Mouse (Mus musculus) forebrain, embryonic 14.5 days (tissue): ENCODE data around the gene Zzef1. TPM values are rescaled to one million over a fixed set of nuclear protein-coding genes. Genes with fewer than 3 reads are reported as not detected.

Experiments
- ATAC-seq: fragments of 200-750 bp; cut with Nextera tagmentation; 2 replicates; pipeline ENCODE4 v1.8.0; 2017; ENCODE audit warnings: mild to moderate bottlenecking, moderate library complexity
- DNase-seq: peaks from one replicate; pipeline ENCODE4 v3.0.0-alpha.2; 2015; ENCODE audit warnings: low spot score
- H3K27ac ChIP-seq: fragments of 300-500 bp; sonication (generic); 2 replicates; pipeline ENCODE4 v1.5.1; 2014; ENCODE audit warnings: low read depth, mild to moderate bottlenecking, control low read depth, low read length, moderate library complexity
- H3K27me3 ChIP-seq: fragments of 300-500 bp; sonication (generic); replicated peaks from 2 replicates; pipeline ENCODE4 v1.6.1; 2014; ENCODE audit warnings: low read length, control low read depth, mixed read lengths; ENCODE audit not compliant: control insufficient read depth, insufficient read depth
- H3K36me3 ChIP-seq: fragments of 300-500 bp; sonication (generic); 2 replicates; pipeline ENCODE4 v1.6.1; 2014; ENCODE audit warnings: low read length, control low read depth; ENCODE audit not compliant: control insufficient read depth, insufficient read depth
- H3K4me1 ChIP-seq: fragments of 300-500 bp; sonication (generic); 2 replicates; pipeline ENCODE4 v1.6.1; 2014; ENCODE audit warnings: antibody characterized with exemption, low read length, control low read depth; ENCODE audit not compliant: control insufficient read depth, insufficient read depth
- H3K4me2 ChIP-seq: fragments of 300-500 bp; sonication (generic); 2 replicates; pipeline ENCODE4 v1.6.1; 2014; ENCODE audit warnings: mild to moderate bottlenecking, control low read depth, low read length
- H3K4me3 ChIP-seq: fragments of 300-500 bp; sonication (generic); 2 replicates; pipeline ENCODE4 v1.5.1; 2014; ENCODE audit warnings: low read depth, low read length, control low read depth
- H3K9ac ChIP-seq: fragments of 300-500 bp; sonication (generic); 2 replicates; pipeline ENCODE4 v1.6.1; 2014; ENCODE audit warnings: mild to moderate bottlenecking, low read length, control low read depth, moderate library complexity
- H3K9me3 ChIP-seq: fragments of 300-500 bp; sonication (generic); replicated peaks from 2 replicates; pipeline ENCODE4 v1.6.1; 2016; ENCODE audit warnings: low read length, control low read depth, mixed read lengths; ENCODE audit not compliant: control insufficient read depth
- WGBS: fragments of 180-500 bp; shearing (Covaris S2); extraction: QIAGEN DNeasy Blood & Tissue Kit; methylation state at CpG from one replicate; pipeline ENCODE4 v1.1.7; 2014; 5-methylcytosine and 5-hydroxymethylcytosine counted together
- polyA plus RNA-seq: library from polyadenylated mRNA; unstranded; fragments of >200 nt; fragmentation: Nextera tagmentation; extraction: Ambion mirVana; gene quantifications from 2 replicates; pipeline ENCODE4 v1.2.1, GENCODE M21; 2014

Zzef1 gene
- 9.9 and 12.9 TPM in 2 replicates for polyA plus RNA-seq

DNA sequence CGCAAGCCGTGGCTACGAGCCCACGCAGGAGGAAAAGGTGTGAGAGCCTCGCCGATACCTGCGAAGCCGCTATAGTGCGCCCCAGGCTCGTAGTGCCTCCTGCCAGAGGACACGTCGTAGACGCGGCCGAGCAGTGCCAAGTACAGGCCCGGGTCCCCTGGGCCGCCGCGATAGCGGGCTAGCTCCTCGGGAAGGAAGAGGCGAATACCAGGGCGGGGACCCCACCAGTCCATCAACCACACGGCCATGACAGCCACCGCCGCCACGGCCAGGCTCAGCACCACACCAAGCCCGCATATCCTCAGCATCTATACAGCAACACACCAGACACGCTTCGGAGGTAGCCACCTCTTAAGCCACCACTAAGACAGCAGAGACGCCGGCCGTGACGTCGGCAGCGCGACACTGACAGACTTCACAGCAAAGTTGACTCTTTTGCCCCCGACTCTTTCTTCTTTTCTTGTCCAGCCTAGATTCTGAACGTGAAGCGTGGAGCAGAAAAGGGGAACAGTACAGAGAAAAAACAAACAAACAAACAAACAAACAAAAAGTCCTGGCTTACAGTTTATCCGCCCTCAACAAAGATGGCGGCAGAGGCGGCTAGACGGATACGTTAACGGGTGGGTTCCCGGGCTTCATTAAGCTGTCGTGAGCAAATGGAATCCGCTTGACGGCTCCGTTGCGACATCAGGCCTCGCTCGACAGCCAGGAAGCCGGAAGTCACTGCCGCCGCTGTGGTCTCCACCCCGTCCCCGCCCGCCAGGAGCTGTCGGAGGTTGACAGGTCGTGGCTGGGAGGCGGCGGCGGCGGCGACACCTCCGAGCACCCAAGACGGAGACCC, at the start of gene Zzef1, which contains the start of gene Cyb5d2:
Gene Zzef1, plus strand, starts transcription at position 772 of the 841 bp plus-strand sequence.
Gene Cyb5d2, minus strand, starts transcription at position 688 of the 841 bp plus-strand sequence.
- WGBS: under 1% methylated on average over 68 of the region's 69 CpGs

DNA sequence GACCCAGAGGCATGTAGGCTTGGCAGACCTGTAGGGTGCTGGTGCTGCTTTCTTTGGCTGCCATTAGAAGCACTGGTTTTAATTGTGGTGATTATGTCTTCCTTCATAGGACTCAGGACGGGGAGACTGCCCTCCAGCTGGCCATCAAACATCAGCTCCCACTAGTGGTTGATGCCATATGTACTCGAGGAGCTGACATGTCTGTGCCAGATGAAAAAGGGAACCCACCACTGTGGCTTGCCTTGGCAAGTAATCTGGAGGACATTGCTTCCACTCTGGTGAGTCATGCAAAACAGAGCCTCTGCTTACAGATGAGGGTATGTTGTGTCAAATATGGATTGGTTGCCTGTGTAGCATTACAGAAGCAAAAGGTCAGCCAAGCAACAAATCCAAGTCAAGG, 44.1 kb upstream of the Zzef1 start:
- H3K4me2 ChIP-seq: no peak overlapping the region
- H3K36me3 ChIP-seq: peaks cover 98% of the 10 kb centered on the region
- no peak overlapping the region for H3K27ac ChIP-seq
- no peaks in the 10 kb centered on the region for H3K27me3 ChIP-seq
- ATAC-seq: no peak
- H3K9ac ChIP-seq: no peak overlapping the region
- H3K4me1 ChIP-seq: no peaks in the 10 kb centered on the region
- 53% methylated on average over 2 of the region's 2 CpGs for WGBS
- no peaks in the 10 kb centered on the region for H3K9me3 ChIP-seq
- DNase-seq: no peak
- no peak overlapping the region for H3K4me3 ChIP-seq

More for the DNA sequence above, at the start of gene Zzef1, which contains the start of gene Cyb5d2:
- Histone ChIP-seq H3K4me1 (peaks cover 9% of the 10 kb centered on the region), H3K9me3 (no peaks in the 10 kb centered on the region), H3K4me3 (peak within 1 kb of the TSS; percentile 89), H3K36me3 (no peaks in the 10 kb centered on the region), H3K4me2 (peak within 1 kb of the TSS; percentile 87), H3K27ac (peak within 1 kb of the TSS; percentile 87), H3K9ac (peak within 1 kb of the TSS; percentile 89), H3K27me3 (no peaks in the 10 kb centered on the region)
- DNase-seq (peak; percentile 99), ATAC-seq (peak; percentile 95)

DNA sequence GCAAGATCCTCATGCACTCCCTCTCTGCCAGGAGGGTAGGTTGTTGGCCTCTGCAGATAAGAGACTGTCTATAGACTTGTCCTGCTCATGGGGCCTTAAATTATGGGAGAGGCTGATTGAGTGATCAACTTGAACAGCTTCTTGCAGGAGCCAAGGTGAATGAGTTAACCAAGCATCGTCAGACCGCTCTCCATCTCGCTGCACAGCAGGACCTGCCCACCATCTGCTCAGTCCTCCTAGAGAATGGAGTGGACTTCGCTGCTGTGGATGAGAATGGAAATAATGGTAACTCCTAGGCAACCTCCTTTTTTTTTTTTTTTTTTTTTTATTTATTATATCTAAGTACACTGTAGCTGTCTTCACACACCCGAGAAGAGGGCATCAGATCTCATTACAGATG, 37.7 kb upstream of the Zzef1 start:
- no peaks in the 10 kb centered on the region for H3K4me1 ChIP-seq
- no peak overlapping the region for H3K4me2 ChIP-seq
- H3K9me3 ChIP-seq: no peaks in the 10 kb centered on the region
- H3K9ac ChIP-seq: no peak overlapping the region
- DNase-seq (no peak), ATAC-seq (no peak)
- no peaks in the 10 kb centered on the region for H3K27me3 ChIP-seq
- H3K27ac ChIP-seq: no peak overlapping the region
- peaks cover 96% of the 10 kb centered on the region for H3K36me3 ChIP-seq
- H3K4me3 ChIP-seq: no peak overlapping the region
- WGBS: 95% methylated on average over 5 of the region's 5 CpGs

DNA sequence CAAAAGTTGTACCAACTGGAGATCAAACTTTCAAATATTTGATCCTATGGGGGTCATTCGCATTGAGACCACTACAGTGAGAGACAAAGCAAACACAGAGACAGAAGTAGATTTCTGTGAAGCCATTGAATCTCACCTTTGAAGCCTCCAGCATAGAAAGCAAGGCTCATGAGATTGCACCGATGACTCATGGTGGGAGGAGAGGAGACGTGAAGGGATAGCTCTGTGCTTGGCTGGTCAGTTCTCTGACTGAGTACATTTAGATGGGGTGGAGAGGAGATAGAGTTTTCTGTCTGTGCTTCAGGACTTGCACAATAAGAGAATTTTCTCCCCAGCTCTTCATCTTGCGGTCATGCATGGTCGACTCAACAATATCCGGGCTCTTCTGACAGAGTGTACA, 36.4 kb upstream of the Zzef1 start:
- Histone ChIP-seq H3K9ac (no peak overlapping the region), H3K4me3 (no peak overlapping the region), H3K4me1 (no peaks in the 10 kb centered on the region), H3K9me3 (no peaks in the 10 kb centered on the region), H3K36me3 (peaks cover 96% of the 10 kb centered on the region), H3K27me3 (no peaks in the 10 kb centered on the region), H3K4me2 (no peak overlapping the region), H3K27ac (no peak overlapping the region)
- 96% methylated on average over 6 of the region's 6 CpGs for WGBS
- ATAC-seq (no peak), DNase-seq (no peak)

DNA sequence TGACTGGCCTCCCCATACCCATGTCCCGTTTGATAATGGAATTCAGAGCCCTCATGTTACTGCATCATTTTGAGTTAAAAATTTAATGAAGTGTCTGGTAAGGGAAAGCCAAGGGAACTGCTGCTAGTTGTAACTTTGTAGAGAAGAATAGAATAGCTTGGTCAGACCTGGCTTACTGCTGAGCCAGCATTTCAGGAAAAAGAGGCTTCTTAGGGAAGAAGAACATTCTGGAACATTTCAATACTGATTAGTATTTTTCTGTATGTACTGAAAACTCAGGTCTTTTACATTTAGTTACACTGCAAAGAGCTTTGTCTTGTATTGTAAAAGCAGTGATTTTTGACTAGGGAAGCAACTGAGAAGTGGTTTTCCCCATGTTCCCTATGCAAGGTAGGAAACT, 35.2 kb upstream of the Zzef1 start:
- ATAC-seq (no peak), DNase-seq (no peak)
- Histone ChIP-seq H3K9me3 (no peaks in the 10 kb centered on the region), H3K27ac (no peak overlapping the region), H3K4me2 (no peak overlapping the region), H3K27me3 (no peaks in the 10 kb centered on the region), H3K36me3 (peaks cover 87% of the 10 kb centered on the region), H3K4me3 (no peak overlapping the region), H3K4me1 (no peaks in the 10 kb centered on the region), H3K9ac (no peak overlapping the region)
- 83% methylated on average over 1 of the region's 1 CpGs for WGBS

DNA sequence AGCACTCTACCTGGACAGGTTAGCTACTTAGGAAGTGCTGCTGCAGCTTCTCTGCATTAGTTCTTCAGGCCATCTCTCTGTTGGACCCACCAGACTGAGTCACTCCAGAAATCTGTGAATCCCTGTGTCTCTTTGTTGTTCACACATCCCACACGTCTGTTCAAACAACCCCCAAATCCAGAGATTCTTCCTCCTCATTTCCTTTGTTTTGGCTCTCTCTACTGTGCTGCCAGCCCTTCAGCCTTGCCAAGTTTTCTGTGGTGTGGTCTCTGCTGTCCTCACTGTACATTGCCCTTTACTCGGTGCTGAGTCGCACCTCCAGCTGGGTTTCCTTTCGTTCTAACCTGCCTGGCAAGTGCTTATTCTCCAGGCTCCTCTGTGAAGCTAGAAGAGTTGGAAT, 31.8 kb upstream of the Zzef1 start:
- WGBS: 86% methylated on average over 4 of the region's 4 CpGs
- no peak overlapping the region for H3K4me2 ChIP-seq
- no peaks in the 10 kb centered on the region for H3K27me3 ChIP-seq
- ATAC-seq (no peak), DNase-seq (no peak)
- no peak overlapping the region for H3K9ac ChIP-seq
- H3K4me1 ChIP-seq: no peaks in the 10 kb centered on the region
- peaks cover 75% of the 10 kb centered on the region for H3K36me3 ChIP-seq
- H3K4me3 ChIP-seq: no peak overlapping the region
- H3K9me3 ChIP-seq: no peaks in the 10 kb centered on the region
- no peak overlapping the region for H3K27ac ChIP-seq

DNA sequence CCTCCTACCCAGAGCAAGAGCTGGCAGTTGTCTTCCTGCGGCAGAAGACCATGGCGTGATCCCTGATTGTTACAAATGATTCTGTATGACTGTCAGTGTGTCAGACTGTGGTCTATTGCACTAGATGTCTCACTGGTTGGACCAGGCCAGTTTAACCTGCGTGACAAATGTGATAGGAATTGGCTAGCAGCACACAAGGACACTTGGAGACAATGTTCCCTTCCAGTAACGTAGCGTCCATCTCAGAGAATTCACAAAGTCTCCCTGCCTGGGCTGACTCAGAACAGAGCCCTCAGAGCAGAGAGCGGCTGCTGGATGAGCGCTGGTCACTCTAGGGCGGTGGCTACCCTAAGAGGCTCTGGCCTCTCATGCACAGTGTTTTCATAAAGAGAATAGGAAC, 28.3 kb upstream of the Zzef1 start:
- no peaks in the 10 kb centered on the region for H3K9me3 ChIP-seq
- 92% methylated on average over 8 of the region's 8 CpGs for WGBS
- no peaks in the 10 kb centered on the region for H3K4me1 ChIP-seq
- H3K27me3 ChIP-seq: no peaks in the 10 kb centered on the region
- peaks cover 61% of the 10 kb centered on the region for H3K36me3 ChIP-seq
- ATAC-seq (no peak), DNase-seq (no peak)
- H3K4me2 ChIP-seq: no peak overlapping the region
- no peak overlapping the region for H3K4me3 ChIP-seq
- no peak overlapping the region for H3K9ac ChIP-seq
- H3K27ac ChIP-seq: no peak overlapping the region

DNA sequence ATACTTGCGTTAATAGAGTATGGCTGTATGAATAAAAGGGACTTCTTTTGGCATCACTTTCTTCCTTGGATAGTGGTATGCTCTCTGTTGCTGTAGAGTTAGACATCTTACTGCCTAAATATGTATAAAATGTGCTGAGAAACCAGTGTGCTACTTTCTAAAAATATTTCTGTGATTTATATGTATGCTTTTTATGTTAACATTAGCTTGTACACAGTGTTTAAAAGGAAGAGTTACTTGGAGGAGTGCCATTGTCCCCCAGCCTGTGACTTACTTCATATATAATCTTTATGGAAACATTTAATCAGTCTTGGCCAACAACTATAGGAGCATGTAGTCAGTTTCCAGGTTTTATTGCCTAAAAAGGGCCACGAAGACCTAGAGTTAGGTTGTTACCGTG, 27.0 kb upstream of the Zzef1 start:
- H3K4me3 ChIP-seq: no peak overlapping the region
- ATAC-seq (no peak), DNase-seq (no peak)
- H3K9ac ChIP-seq: no peak overlapping the region
- H3K4me2 ChIP-seq: no peak overlapping the region
- H3K27ac ChIP-seq: no peak overlapping the region
- no peaks in the 10 kb centered on the region for H3K4me1 ChIP-seq
- no peaks in the 10 kb centered on the region for H3K9me3 ChIP-seq
- no peaks in the 10 kb centered on the region for H3K27me3 ChIP-seq
- 96% methylated on average over 3 of the region's 3 CpGs for WGBS
- H3K36me3 ChIP-seq: peaks cover 48% of the 10 kb centered on the region

DNA sequence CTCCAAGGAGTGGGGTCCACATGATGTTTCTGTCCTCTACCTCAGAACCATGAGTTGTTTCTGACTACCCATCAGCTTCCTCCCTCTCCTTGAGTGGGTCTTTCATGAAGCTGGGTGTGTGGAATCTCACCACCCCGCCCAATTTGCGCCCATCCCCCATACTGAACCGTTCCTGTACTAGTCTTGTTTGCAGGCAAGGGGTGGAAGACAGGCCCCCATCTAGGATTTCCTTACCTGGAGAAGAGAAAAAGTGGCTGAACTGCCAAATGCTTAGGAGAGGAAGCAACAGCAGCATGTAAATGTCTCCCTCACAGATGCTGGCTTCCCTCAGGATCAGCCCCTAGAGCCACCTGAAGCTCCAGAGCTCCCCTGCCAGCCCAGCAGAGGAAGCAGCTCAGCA, 25.7 kb upstream of the Zzef1 start:
- Histone ChIP-seq H3K36me3 (peaks cover 40% of the 10 kb centered on the region), H3K9ac (no peak overlapping the region), H3K9me3 (no peaks in the 10 kb centered on the region), H3K27me3 (no peaks in the 10 kb centered on the region), H3K4me2 (no peak overlapping the region), H3K4me3 (no peak overlapping the region), H3K27ac (no peak overlapping the region), H3K4me1 (no peaks in the 10 kb centered on the region)
- WGBS: 92% methylated on average over 3 of the region's 3 CpGs
- ATAC-seq (no peak), DNase-seq (no peak)
